Mouse (Mus musculus): ENCODE measurements at regions not wholly inside any gene's neighbourhood (a gene's known extent, or its start where the extent isn't known, plus 50 kb on each side); places are given as distances from the start of the nearest gene placed in this dataset.

DNA sequence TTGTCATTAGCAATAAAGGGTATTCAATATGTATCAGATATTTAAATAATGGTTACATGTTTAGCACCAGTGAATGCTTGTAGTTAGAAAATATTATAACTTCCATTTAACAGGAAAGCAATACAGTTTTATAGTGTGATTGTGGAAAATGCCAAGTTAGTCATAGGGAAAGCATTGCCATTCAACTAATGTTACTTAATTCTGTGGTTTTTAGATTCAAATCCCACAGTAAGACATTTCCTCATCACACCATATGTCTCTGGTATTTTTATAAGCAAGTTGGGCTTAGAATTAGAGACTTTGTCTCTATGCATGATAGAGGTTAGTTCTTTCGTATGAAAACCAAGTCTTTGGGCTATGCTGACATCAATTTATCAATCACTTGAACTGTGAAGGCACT is 133.0 kb downstream of the Prr30 start:
- Histone ChIP-seq H3K9ac (no peak overlapping the region), H3K4me1 (no peaks in the 10 kb centered on the region), H3K36me3 (ENCODE audit: poor library complexity, severe bottlenecking) (no peaks in the 10 kb centered on the region), H3K27me3 (no peaks in the 10 kb centered on the region), H3K4me3 (no peak overlapping the region), H3K4me2 (no peak overlapping the region), H3K9me3 (replicated peaks) (no peaks in the 10 kb centered on the region), H3K27ac (no peak overlapping the region)
- 89% methylated on average over 1 of the region's 1 CpGs for WGBS
- ATAC-seq = no peak

DNA sequence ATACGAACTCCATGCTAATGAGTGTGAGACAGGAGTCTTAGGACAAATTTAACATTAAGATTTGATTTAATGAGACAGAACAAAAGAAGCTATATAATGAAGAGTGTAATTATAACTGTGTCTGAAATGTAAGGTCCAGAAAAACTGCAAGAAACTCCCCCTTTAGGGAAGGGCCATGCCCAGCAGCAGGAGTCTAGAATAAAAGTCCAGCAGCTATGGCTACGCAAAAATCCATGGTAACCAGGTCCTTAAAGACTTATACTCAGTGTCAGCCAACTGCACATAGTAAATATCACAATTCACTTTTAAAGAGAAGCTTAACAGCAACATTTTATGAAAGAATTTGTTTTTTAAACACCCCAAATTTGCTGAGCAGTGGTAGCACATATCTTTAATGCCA is 143.3 kb downstream of the Prr30 start:
- ATAC-seq = no peak
- Histone ChIP-seq H3K27ac (no peak overlapping the region), H3K4me2 (no peak overlapping the region), H3K36me3 (ENCODE audit: poor library complexity, severe bottlenecking) (no peaks in the 10 kb centered on the region), H3K4me1 (peaks cover 19% of the 10 kb centered on the region), H3K9ac (no peak overlapping the region), H3K27me3 (no peaks in the 10 kb centered on the region), H3K9me3 (replicated peaks) (no peaks in the 10 kb centered on the region), H3K4me3 (no peak overlapping the region)
- 63% methylated on average over 2 of the region's 2 CpGs for WGBS

- H3K9ac ChIP-seq = no peak overlapping the region
- no peaks in the 10 kb centered on the region for H3K36me3 ChIP-seq (ENCODE audit: poor library complexity, severe bottlenecking)
- no peaks in the 10 kb centered on the region for H3K27me3 ChIP-seq
- H3K27ac ChIP-seq = no peak overlapping the region
- peaks cover 19% of the 10 kb centered on the region for H3K4me1 ChIP-seq
- no peak overlapping the region for H3K4me3 ChIP-seq
- ATAC-seq = peak; percentile 84
- no peak overlapping the region for H3K4me2 ChIP-seq
- WGBS = 18% methylated on average over 3 of the region's 3 CpGs
- no peaks in the 10 kb centered on the region for H3K9me3 ChIP-seq (replicated peaks)
These were observed 144.2 kb downstream of the Prr30 start for GRCm38 (mm10) chr14:101055915-101056314.

GRCm38 (mm10) chr14:101054786-101055185 is 145.3 kb downstream of the Prr30 start:
- 0 out of 2 replicates have a peak, but pooled peaks have one; percentile 44 for ATAC-seq
- no peaks in the 10 kb centered on the region for H3K36me3 ChIP-seq (ENCODE audit: poor library complexity, severe bottlenecking)
- peaks cover 19% of the 10 kb centered on the region for H3K4me1 ChIP-seq
- WGBS = 43% methylated on average over 4 of the region's 4 CpGs
- no peak overlapping the region for H3K9ac ChIP-seq
- no peaks in the 10 kb centered on the region for H3K9me3 ChIP-seq (replicated peaks)
- no peak overlapping the region for H3K27ac ChIP-seq
- H3K4me2 ChIP-seq = no peak overlapping the region
- no peaks in the 10 kb centered on the region for H3K27me3 ChIP-seq
- H3K4me3 ChIP-seq = no peak overlapping the region

GRCm38 (mm10) chr14:101052760-101053159 is 147.4 kb downstream of the Prr30 start:
- WGBS = 54% methylated on average over 2 of the region's 2 CpGs
- H3K27ac ChIP-seq = no peak overlapping the region
- H3K4me3 ChIP-seq = no peak overlapping the region
- H3K9ac ChIP-seq = no peak overlapping the region
- peaks cover 19% of the 10 kb centered on the region for H3K4me1 ChIP-seq
- no peaks in the 10 kb centered on the region for H3K36me3 ChIP-seq (ENCODE audit: poor library complexity, severe bottlenecking)
- no peaks in the 10 kb centered on the region for H3K9me3 ChIP-seq (replicated peaks)
- H3K4me2 ChIP-seq = no peak overlapping the region
- 0 out of 2 replicates have a peak, but pooled peaks have one; percentile 39 for ATAC-seq
- H3K27me3 ChIP-seq = no peaks in the 10 kb centered on the region

GRCm38 (mm10) chr14:101050212-101050611 is 149.9 kb downstream of the Prr30 start:
- H3K36me3 ChIP-seq (ENCODE audit: poor library complexity, severe bottlenecking) = no peaks in the 10 kb centered on the region
- no peak for ATAC-seq
- H3K4me2 ChIP-seq = no peak overlapping the region
- no peaks in the 10 kb centered on the region for H3K27me3 ChIP-seq
- H3K27ac ChIP-seq = no peak overlapping the region
- WGBS = 92% methylated on average over 2 of the region's 2 CpGs
- H3K9ac ChIP-seq = no peak overlapping the region
- no peaks in the 10 kb centered on the region for H3K9me3 ChIP-seq (replicated peaks)
- H3K4me1 ChIP-seq = peaks cover 9% of the 10 kb centered on the region; the same call in 1 of the 2 replicates
- H3K4me3 ChIP-seq = no peak overlapping the region

GRCm38 (mm10) chr14:101049664-101050203 is 150.4 kb downstream of the Prr30 start:
- H3K27me3 ChIP-seq = no peaks in the 10 kb centered on the region

DNA sequence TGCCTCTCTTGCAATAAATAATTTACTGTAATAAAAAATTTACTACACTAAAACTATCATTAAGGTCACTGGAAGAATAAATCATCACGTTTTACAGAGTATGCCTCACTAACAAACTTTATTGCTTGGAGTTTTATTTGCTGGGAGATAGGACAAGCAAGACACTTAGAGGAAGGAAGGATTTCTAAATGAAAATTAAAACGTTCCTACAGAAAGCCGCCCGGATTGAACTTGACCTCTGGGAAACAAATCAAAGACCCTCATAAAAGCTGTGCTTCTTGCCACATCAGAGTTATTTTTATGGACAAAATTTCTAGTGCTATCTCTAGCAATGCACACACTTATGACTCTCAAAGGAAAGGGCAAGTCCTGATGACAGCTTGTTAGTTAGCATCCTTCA is 156.6 kb downstream of the Prr30 start:
- H3K9me3 ChIP-seq (replicated peaks) = no peaks in the 10 kb centered on the region
- H3K4me2 ChIP-seq = no peak overlapping the region
- no peak for ATAC-seq
- no peak overlapping the region for H3K27ac ChIP-seq
- H3K9ac ChIP-seq = no peak overlapping the region
- no peak overlapping the region for H3K4me3 ChIP-seq
- no peaks in the 10 kb centered on the region for H3K36me3 ChIP-seq (ENCODE audit: poor library complexity, severe bottlenecking)
- 90% methylated on average over 4 of the region's 4 CpGs for WGBS
- H3K4me1 ChIP-seq = no peaks in the 10 kb centered on the region
- no peaks in the 10 kb centered on the region for H3K27me3 ChIP-seq

More at GRCm38 (mm10) chr14:101049664-101050203, 150.4 kb downstream of the Prr30 start:
- Histone ChIP-seq H3K9ac (no peak overlapping the region), H3K9me3 (replicated peaks) (no peaks in the 10 kb centered on the region), H3K27ac (no peak overlapping the region), H3K4me3 (no peak overlapping the region), H3K4me2 (no peak overlapping the region), H3K4me1 (peaks cover 4% of the 10 kb centered on the region; the same call in 1 of the 2 replicates), H3K36me3 (ENCODE audit: poor library complexity, severe bottlenecking) (no peaks in the 10 kb centered on the region)
- ATAC-seq = no peak
- 89% methylated on average over 4 of the region's 4 CpGs for WGBS

DNA sequence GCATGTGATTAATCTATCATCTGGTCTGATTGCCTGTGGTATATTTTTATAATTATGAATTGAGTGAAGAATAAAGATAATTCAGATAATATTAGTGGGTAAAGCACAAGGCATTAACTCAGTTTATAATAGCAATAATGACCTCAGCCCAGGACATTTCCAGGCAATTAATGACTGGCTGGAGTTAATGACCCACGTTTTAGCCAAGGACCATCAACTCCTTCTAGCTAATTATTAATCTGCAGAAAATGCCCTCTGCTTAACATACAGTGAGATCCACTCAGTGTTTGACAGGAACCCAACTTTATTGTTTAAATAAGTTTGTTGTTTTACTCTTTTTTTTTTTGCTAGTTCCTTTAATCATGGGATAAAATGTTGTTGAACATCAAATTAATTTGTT is 199.1 kb downstream of the Prr30 start:
- Histone ChIP-seq H3K36me3 (ENCODE audit: poor library complexity, severe bottlenecking) (no peaks in the 10 kb centered on the region), H3K27me3 (no peaks in the 10 kb centered on the region), H3K4me2 (no peak overlapping the region), H3K9ac (no peak overlapping the region), H3K4me1 (no peaks in the 10 kb centered on the region), H3K4me3 (no peak overlapping the region), H3K27ac (no peak overlapping the region), H3K9me3 (replicated peaks) (no peaks in the 10 kb centered on the region)
- ATAC-seq = no peak
- WGBS = 51% methylated on average over 1 of the region's 1 CpGs

DNA sequence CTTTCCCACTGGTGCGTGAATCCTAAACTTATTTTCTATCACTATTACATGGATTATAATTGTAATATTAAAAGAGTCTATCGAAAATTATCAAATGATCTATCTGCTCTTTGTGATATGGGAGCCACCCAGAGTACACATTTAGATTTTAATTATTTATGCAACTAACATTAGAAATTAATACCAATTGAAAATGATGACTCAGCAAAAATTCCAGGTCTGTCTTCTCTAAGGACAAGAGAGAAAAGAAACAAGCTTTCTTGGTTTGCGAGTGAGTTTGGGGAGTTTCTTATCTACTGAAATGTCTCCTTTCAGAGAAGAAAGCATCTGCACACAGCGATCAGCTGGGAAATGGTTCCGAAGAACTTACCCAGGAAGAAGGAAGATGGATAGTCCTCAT is 219.4 kb downstream of the Prr30 start:
- Histone ChIP-seq H3K4me2 (no peak overlapping the region), H3K27me3 (no peaks in the 10 kb centered on the region), H3K4me1 (no peaks in the 10 kb centered on the region), H3K27ac (no peak overlapping the region), H3K36me3 (ENCODE audit: poor library complexity, severe bottlenecking) (no peaks in the 10 kb centered on the region), H3K9ac (no peak overlapping the region), H3K9me3 (replicated peaks) (no peaks in the 10 kb centered on the region), H3K4me3 (no peak overlapping the region)
- WGBS = 94% methylated on average over 5 of the region's 5 CpGs
- ATAC-seq = no peak

- no peak for ATAC-seq
- H3K27me3 ChIP-seq = no peaks in the 10 kb centered on the region
- H3K4me3 ChIP-seq = no peak overlapping the region
- no peak overlapping the region for H3K27ac ChIP-seq
- H3K9me3 ChIP-seq (replicated peaks) = no peaks in the 10 kb centered on the region
- 87% methylated on average over 2 of the region's 2 CpGs for WGBS
- no peak overlapping the region for H3K9ac ChIP-seq
- no peaks in the 10 kb centered on the region for H3K36me3 ChIP-seq (ENCODE audit: poor library complexity, severe bottlenecking)
- no peak overlapping the region for H3K4me2 ChIP-seq
- no peaks in the 10 kb centered on the region for H3K4me1 ChIP-seq
These were observed 221.6 kb downstream of the Prr30 start for GRCm38 (mm10) chr14:100978515-100978914.

DNA sequence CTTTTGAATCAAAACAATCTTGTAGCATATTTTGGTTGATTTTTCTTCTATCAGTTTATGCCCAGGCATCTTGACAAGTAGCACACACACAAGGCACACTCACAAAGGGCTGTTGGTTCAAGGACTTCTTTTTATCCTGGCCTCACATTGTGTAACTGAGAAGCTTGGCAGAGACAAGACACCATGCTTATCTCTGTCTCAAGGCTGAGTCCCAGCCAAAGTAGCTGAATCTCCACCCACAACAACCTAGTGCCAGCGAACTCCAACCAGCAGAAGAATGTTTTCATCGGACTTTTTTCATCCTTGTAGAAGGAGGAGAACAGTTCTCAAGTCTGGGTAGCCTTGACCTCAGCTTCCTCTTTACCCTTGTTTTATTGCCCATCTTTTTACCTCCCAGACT is 229.2 kb downstream of the Prr30 start:
- Histone ChIP-seq H3K27ac (no peak overlapping the region), H3K4me2 (no peak overlapping the region), H3K4me1 (no peaks in the 10 kb centered on the region), H3K9me3 (replicated peaks) (no peaks in the 10 kb centered on the region), H3K36me3 (ENCODE audit: poor library complexity, severe bottlenecking) (no peaks in the 10 kb centered on the region), H3K27me3 (no peaks in the 10 kb centered on the region), H3K4me3 (no peak overlapping the region), H3K9ac (no peak overlapping the region)
- 75% methylated on average over 2 of the region's 2 CpGs for WGBS
- ATAC-seq = no peak

- no peak overlapping the region for H3K9ac ChIP-seq
- H3K4me3 ChIP-seq = no peak overlapping the region
- H3K27me3 ChIP-seq = no peaks in the 10 kb centered on the region
- H3K4me2 ChIP-seq = no peak overlapping the region
- H3K27ac ChIP-seq = no peak overlapping the region
- H3K9me3 ChIP-seq (replicated peaks) = no peaks in the 10 kb centered on the region
- no peaks in the 10 kb centered on the region for H3K4me1 ChIP-seq
- no peak for ATAC-seq
- no peaks in the 10 kb centered on the region for H3K36me3 ChIP-seq (ENCODE audit: poor library complexity, severe bottlenecking)
These were observed 239.9 kb downstream of the Prr30 start for GRCm38 (mm10) chr14:100960198-100960597.
